Mouse (Mus musculus) G1E (cell line): ENCODE measurements around the gene G6pc3.

Source experiments
- CTCF ChIP-seq: IDR thresholded peaks from 2 replicates; pipeline ENCODE4 v1.5.1; 2012; ENCODE audit warnings: low read depth, low read length, inconsistent platforms, mixed read lengths
- GATA1 ChIP-seq: IDR thresholded peaks from 2 replicates; pipeline ENCODE4 v1.6.1; 2012; ENCODE audit warnings: borderline replicate concordance, low read length, inconsistent platforms, mixed read lengths
- GATA2 ChIP-seq: IDR thresholded peaks from 2 replicates; pipeline ENCODE4 v1.6.1; 2012; ENCODE audit warnings: low read depth, low read length, inconsistent platforms, borderline replicate concordance
- TAL1 ChIP-seq: conservative IDR thresholded peaks from 2 replicates; pipeline ENCODE4 v1.6.1; 2012; ENCODE audit warnings: low read depth, low read length, inconsistent platforms, mixed read lengths

- TF ChIP-seq CTCF (no peak), TAL1 (no peak), GATA2 (no peak), GATA1 (no peak)
These were observed 10.4 kb downstream of the G6pc3 start for GRCm38 (mm10) chr11:102199856-102200255.
